Mouse (Mus musculus) bone marrow macrophage, adult 2 months (primary cell): ENCODE data around the gene Stap1. TPM values are rescaled to one million over a fixed set of nuclear protein-coding genes. Genes with fewer than 3 reads are reported as not detected.

Experiments
- H3K27ac ChIP-seq: 2 replicates; pipeline ENCODE4 v1.5.1; 2012; ENCODE audit warnings: low read depth, low read length; ENCODE audit not compliant: insufficient read depth
- H3K4me1 ChIP-seq: 2 replicates; pipeline ENCODE4 v1.6.1; 2012; ENCODE audit warnings: low read length; ENCODE audit not compliant: control insufficient read depth, insufficient read depth
- H3K4me3 ChIP-seq: 2 replicates; pipeline ENCODE4 v1.5.1; 2012; ENCODE audit warnings: mild to moderate bottlenecking, low read length, moderate library complexity; ENCODE audit not compliant: insufficient read depth
- CTCF ChIP-seq: IDR thresholded peaks from 2 replicates; pipeline ENCODE4 v1.5.1; 2012; ENCODE audit warnings: low read depth, mild to moderate bottlenecking, low read length, moderate library complexity
- POLR2A ChIP-seq: IDR thresholded peaks from 2 replicates; pipeline ENCODE4 v1.6.1; 2012; ENCODE audit warnings: mild to moderate bottlenecking, low read depth, low read length, borderline replicate concordance
- polyA plus RNA-seq: library from polyadenylated mRNA; stranded (reverse); fragments of >200 nt; gene quantifications from 2 replicates; pipeline ENCODE4 v1.2.4, GENCODE M21; 2012; ENCODE audit not compliant: missing spikeins, insufficient read depth, insufficient read length

The Stap1 gene
- polyA plus RNA-seq, 1 experiment: 208 TPM

GRCm38 (mm10) chr5:86113997-86114396, 42.5 kb downstream of the Stap1 start:
- H3K4me1 ChIP-seq: peaks cover 8% of the 10 kb centered on the region
- no peak overlapping the region for H3K4me3 ChIP-seq
- TF ChIP-seq POLR2A: no peak
- TF ChIP-seq CTCF: no peak
- H3K27ac ChIP-seq: no peak overlapping the region

- peaks cover 8% of the 10 kb centered on the region for H3K4me1 ChIP-seq
- 0 out of 2 replicates have a peak overlapping the region, but pooled peaks have one; percentile 7 for H3K4me3 ChIP-seq
- TF ChIP-seq CTCF: no peak
- TF ChIP-seq POLR2A: no peak
- 0 out of 2 replicates have a peak overlapping the region, but pooled peaks have one; percentile 2 for H3K27ac ChIP-seq
Observed at GRCm38 (mm10) chr5:86118457-86119094, 47.0 kb downstream of the Stap1 start.

GRCm38 (mm10) chr5:86128749-86129148, 57.2 kb downstream of the Stap1 start:
- peaks cover 11% of the 10 kb centered on the region for H3K4me1 ChIP-seq
- TF ChIP-seq CTCF: no peak
- TF ChIP-seq POLR2A: no peak

GRCm38 (mm10) chr5:86129828-86130227, 58.3 kb downstream of the Stap1 start:
- TF ChIP-seq CTCF: no peak
- no peak for TF ChIP-seq POLR2A
- Histone ChIP-seq H3K4me3 (no peak overlapping the region), H3K4me1 (peaks cover 11% of the 10 kb centered on the region), H3K27ac (peak overlapping the region; percentile 73)

More at GRCm38 (mm10) chr5:86128749-86129148, 57.2 kb downstream of the Stap1 start:
- no peak overlapping the region for H3K27ac ChIP-seq
- H3K4me3 ChIP-seq: no peak overlapping the region

Other genes with a start within 250 kb of the Stap1 start
- 20.3 and 23.1 TPM in 2 replicates for gene Cenpc1, start 6.2 kb upstream of the Stap1 start, polyA plus RNA-seq
- 12.2 and 13.3 TPM in 2 replicates for gene Uba6, start 101.1 kb downstream of the Stap1 start, polyA plus RNA-seq
- gene Gnrhr, start 126.2 kb downstream of the Stap1 start, polyA plus RNA-seq: not detected in 2 replicates
- not detected in 2 replicates for gene Tmprss11c, start 217.6 kb downstream of the Stap1 start, polyA plus RNA-seq